Mouse (Mus musculus) kidney, embryonic 14.5 days (tissue): ENCODE results near the gene Mrtfb. TPM values are rescaled to one million over a fixed set of nuclear protein-coding genes. Genes with fewer than 3 reads are reported as not detected.
"Not testable (repeated sequence)": the region's sequence is repeated elsewhere in the genome, so short reads cannot be mapped to it uniquely, and the experiment has no call there.

Experiments used
- ATAC-seq: fragments of 200-750 bp; cut with Nextera tagmentation; 2 replicates; pipeline ENCODE4 v1.8.0; 2017; ENCODE audit warnings: moderate number of reproducible peaks, mild to moderate bottlenecking, moderate TSS enrichment, moderate library complexity; ENCODE audit not compliant: low FRiP score, low TSS enrichment
- H3K27ac ChIP-seq: fragments of 300-500 bp; sonication (generic); 2 replicates; pipeline ENCODE4 v1.5.1; 2014; ENCODE audit warnings: low read depth, mild to moderate bottlenecking, low read length, moderate library complexity, mixed read lengths
- H3K27me3 ChIP-seq: fragments of 300-500 bp; sonication (generic); 2 replicates; pipeline ENCODE4 v1.6.1; 2014; ENCODE audit warnings: mild to moderate bottlenecking, low read length; ENCODE audit not compliant: control insufficient read depth, insufficient read depth
- H3K36me3 ChIP-seq: fragments of 300-500 bp; sonication (generic); 2 replicates; pipeline ENCODE4 v1.6.1; 2014; ENCODE audit warnings: low read length, mixed read lengths; ENCODE audit not compliant: control insufficient read depth, insufficient read depth
- H3K4me1 ChIP-seq: fragments of 300-500 bp; sonication (generic); 2 replicates; pipeline ENCODE4 v1.6.1; 2014; ENCODE audit warnings: low read length, mixed read lengths; ENCODE audit not compliant: control insufficient read depth, insufficient read depth
- H3K4me2 ChIP-seq: fragments of 300-500 bp; sonication (generic); replicated peaks from 2 replicates; pipeline ENCODE4 v1.6.1; 2014; ENCODE audit warnings: low read depth, mild to moderate bottlenecking, low read length
- H3K4me3 ChIP-seq: fragments of 300-500 bp; sonication (generic); 2 replicates; pipeline ENCODE4 v1.5.1; 2014; ENCODE audit warnings: mild to moderate bottlenecking, low read length
- H3K9ac ChIP-seq: fragments of 300-500 bp; sonication (generic); 2 replicates; pipeline ENCODE4 v1.6.1; 2014; ENCODE audit warnings: low read depth, mild to moderate bottlenecking, low read length, moderate library complexity
- H3K9me3 ChIP-seq: fragments of 300-500 bp; sonication (generic); 2 replicates; pipeline ENCODE4 v1.6.1; 2016; ENCODE audit warnings: low read length; ENCODE audit not compliant: control insufficient read depth
- WGBS: fragments of 180-500 bp; shearing (Covaris S2); extraction: QIAGEN DNeasy Blood & Tissue Kit; methylation state at CpG from one replicate; pipeline ENCODE4 v1.1.7; 2014; 5-methylcytosine and 5-hydroxymethylcytosine counted together
- polyA plus RNA-seq: library from polyadenylated mRNA; unstranded; fragments of >200 nt; fragmentation: Nextera tagmentation; extraction: Ambion mirVana; gene quantifications from 2 replicates; pipeline ENCODE4 v1.2.1, GENCODE M21; 2014

The Mrtfb gene
- polyA plus RNA-seq, 1 experiment from 2014 or later, result 30.1 TPM

- no peaks in the 10 kb centered on the region for H3K27me3 ChIP-seq
- H3K9me3 ChIP-seq, result no peaks in the 10 kb centered on the region
- H3K4me1 ChIP-seq, result peaks cover 14% of the 10 kb centered on the region; the same call in 1 of the 2 replicates
- H3K9ac ChIP-seq, result no peak overlapping the region
- WGBS, result 92% methylated on average over 2 of the region's 2 CpGs
- no peaks in the 10 kb centered on the region for H3K36me3 ChIP-seq
- ATAC-seq, result no peak
- no peak overlapping the region for H3K4me2 ChIP-seq
- no peak overlapping the region for H3K27ac ChIP-seq
- H3K4me3 ChIP-seq, result no peak overlapping the region
Observed at GRCm38 (mm10) chr16:13259026-13259425, 2.7 kb downstream of the Mrtfb start.

GRCm38 (mm10) chr16:13266312-13266711 is 10.0 kb downstream of the Mrtfb start:
- no peak for ATAC-seq
- no peak overlapping the region for H3K27ac ChIP-seq
- no peaks in the 10 kb centered on the region for H3K4me1 ChIP-seq
- no peaks in the 10 kb centered on the region for H3K9me3 ChIP-seq
- no peaks in the 10 kb centered on the region for H3K27me3 ChIP-seq
- no peak overlapping the region for H3K9ac ChIP-seq
- H3K36me3 ChIP-seq, result peaks cover 21% of the 10 kb centered on the region; the same call in 1 of the 2 replicates
- H3K4me3 ChIP-seq, result no peak overlapping the region
- WGBS, result 77% methylated on average over 3 of the region's 3 CpGs
- H3K4me2 ChIP-seq, result no peak overlapping the region

GRCm38 (mm10) chr16:13267350-13267904 is 11.1 kb downstream of the Mrtfb start:
- Histone ChIP-seq H3K4me2 (no peak overlapping the region), H3K27ac (no peak overlapping the region)

GRCm38 (mm10) chr16:13269426-13269825 is 13.1 kb downstream of the Mrtfb start:
- no peak for ATAC-seq
- 94% methylated on average over 2 of the region's 2 CpGs for WGBS
- Histone ChIP-seq H3K27ac (no peak overlapping the region), H3K4me1 (no peaks in the 10 kb centered on the region), H3K27me3 (no peaks in the 10 kb centered on the region), H3K4me3 (no peak overlapping the region), H3K9me3 (no peaks in the 10 kb centered on the region), H3K36me3 (peaks cover 21% of the 10 kb centered on the region; the same call in 1 of the 2 replicates), H3K4me2 (no peak overlapping the region), H3K9ac (no peak overlapping the region)

More at GRCm38 (mm10) chr16:13267350-13267904, 11.1 kb downstream of the Mrtfb start:
- H3K4me1 ChIP-seq, result no peaks in the 10 kb centered on the region
- no peak overlapping the region for H3K4me3 ChIP-seq
- no peaks in the 10 kb centered on the region for H3K27me3 ChIP-seq
- H3K9ac ChIP-seq, result no peak overlapping the region
- WGBS, result 81% methylated on average over 3 of the region's 3 CpGs
- H3K9me3 ChIP-seq, result no peaks in the 10 kb centered on the region
- H3K36me3 ChIP-seq, result peaks cover 21% of the 10 kb centered on the region; the same call in 1 of the 2 replicates
- ATAC-seq, result no peak

- no peaks in the 10 kb centered on the region for H3K4me1 ChIP-seq
- H3K4me2 ChIP-seq, result no peak overlapping the region
- no peak overlapping the region for H3K4me3 ChIP-seq
- WGBS, result 56% methylated on average over 2 of the region's 2 CpGs
- H3K9me3 ChIP-seq, result no peaks in the 10 kb centered on the region
- H3K27ac ChIP-seq, result no peak overlapping the region
- H3K36me3 ChIP-seq, result no peaks in the 10 kb centered on the region
- no peaks in the 10 kb centered on the region for H3K27me3 ChIP-seq
- H3K9ac ChIP-seq, result no peak overlapping the region
- peak; percentile 39; the same call in 1 of the 2 replicates for ATAC-seq
Observed at GRCm38 (mm10) chr16:13276258-13276657, 20.0 kb downstream of the Mrtfb start.

- H3K9me3 ChIP-seq, result no peaks in the 10 kb centered on the region; the same call in 1 of the 2 replicates
- no peaks in the 10 kb centered on the region for H3K4me1 ChIP-seq
- no peak overlapping the region for H3K4me2 ChIP-seq
- 70% methylated on average over 3 of the region's 3 CpGs for WGBS
- no peak overlapping the region for H3K27ac ChIP-seq
- H3K36me3 ChIP-seq, result no peaks in the 10 kb centered on the region
- no peak for ATAC-seq
- no peaks in the 10 kb centered on the region for H3K27me3 ChIP-seq
- no peak overlapping the region for H3K9ac ChIP-seq
- no peak overlapping the region for H3K4me3 ChIP-seq
Observed at GRCm38 (mm10) chr16:13276709-13277399, 20.6 kb downstream of the Mrtfb start.

GRCm38 (mm10) chr16:13286425-13286824 is 30.1 kb downstream of the Mrtfb start:
- H3K4me2 ChIP-seq, H3K36me3 ChIP-seq, H3K9ac ChIP-seq, H3K4me3 ChIP-seq, H3K9me3 ChIP-seq, H3K27me3 ChIP-seq, ATAC-seq, H3K4me1 ChIP-seq, H3K27ac ChIP-seq: not testable (repeated sequence)

- no peaks in the 10 kb centered on the region for H3K9me3 ChIP-seq
- 45% methylated on average over 1 of the region's 1 CpGs for WGBS
- no peaks in the 10 kb centered on the region for H3K27me3 ChIP-seq
- H3K27ac ChIP-seq, result no peak overlapping the region
- no peaks in the 10 kb centered on the region for H3K36me3 ChIP-seq
- H3K4me3 ChIP-seq, result no peak overlapping the region
- H3K4me1 ChIP-seq, result no peaks in the 10 kb centered on the region
- no peak overlapping the region for H3K9ac ChIP-seq
- ATAC-seq, result no peak
- H3K4me2 ChIP-seq, result no peak overlapping the region
Observed at GRCm38 (mm10) chr16:13297860-13298259, 41.6 kb downstream of the Mrtfb start.

GRCm38 (mm10) chr16:13298991-13299390 is 42.7 kb downstream of the Mrtfb start:
- Histone ChIP-seq H3K9ac (no peak overlapping the region), H3K27me3 (no peaks in the 10 kb centered on the region), H3K9me3 (no peaks in the 10 kb centered on the region), H3K27ac (no peak overlapping the region), H3K4me3 (no peak overlapping the region), H3K4me2 (no peak overlapping the region), H3K36me3 (no peaks in the 10 kb centered on the region), H3K4me1 (no peaks in the 10 kb centered on the region)
- 73% methylated on average over 2 of the region's 2 CpGs for WGBS
- ATAC-seq, result no peak
